In the genomic region with DNA sequence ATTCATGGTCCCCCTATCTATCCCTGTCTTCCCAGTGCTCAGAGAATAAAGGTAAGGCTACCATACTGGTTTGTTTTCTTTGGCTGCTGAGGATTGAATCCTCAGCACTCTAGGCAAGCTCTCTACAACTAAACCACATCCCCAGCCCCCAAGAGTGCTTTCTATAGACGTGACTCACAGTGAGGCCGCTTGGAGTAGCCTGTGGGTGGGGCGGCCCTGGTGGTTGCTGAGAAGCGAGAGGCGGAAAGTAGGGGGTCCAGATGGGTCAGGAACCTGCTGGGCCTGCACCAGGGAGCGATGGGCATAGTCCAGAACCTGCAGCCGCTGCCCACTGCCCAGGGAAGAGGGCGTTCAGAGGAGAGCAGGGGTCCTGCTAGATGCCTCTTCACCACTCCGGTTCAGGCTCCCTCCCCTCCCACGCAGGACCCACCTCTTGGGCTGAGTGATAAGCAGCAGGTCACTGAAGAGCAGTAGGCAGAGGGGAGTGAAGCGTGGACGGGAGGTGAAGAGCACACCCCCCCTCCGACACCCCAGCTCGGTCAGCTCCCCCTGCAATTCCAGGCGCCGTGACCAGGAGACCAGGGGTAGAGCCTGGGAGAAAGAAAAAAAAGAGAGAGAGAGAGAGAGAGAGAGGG, we compare ENCODE assay signal across 8 mouse cellular contexts. TPM values are rescaled to one million over a fixed set of nuclear protein-coding genes. Genes with fewer than 3 reads are reported as not detected.
DNase-seq lines count a peak whose midpoint lies in the region; ATAC-seq lines count a peak whose summit lies in the region.

No protein-coding gene starts in this region.

- H3K4me3 ChIP-seq in embryonic facial prominence, embryonic 12.5 days: peak overlapping the region; percentile 15
- peak overlapping the region; percentile 17 for H3K4me3 ChIP-seq in intestine, embryonic 15.5 days (replicated peaks)

- peaks cover 7% of the 10 kb centered on the region; the same call in 1 of the 2 replicates for H3K4me1 ChIP-seq in embryonic facial prominence, embryonic 12.5 days
- H3K4me1 ChIP-seq in intestine, embryonic 15.5 days (replicated peaks): 0 out of 2 replicates have a peak, but pooled peaks cover 6% of the 10 kb centered on the region

- peak; percentile 11 for DNase-seq in kidney, postnatal 10 days
- no peak for DNase-seq in kidney, postnatal 14 days
- peak; percentile 77 for DNase-seq in right cerebral cortex, adult 18-20 months
- DNase-seq in adrenal gland, adult 8-10 months: no peak
- no peak for DNase-seq in gastrocnemius, postnatal 14 days

- no peak overlapping the region for H3K27ac ChIP-seq in embryonic facial prominence, embryonic 12.5 days
- no peak overlapping the region for H3K27ac ChIP-seq in intestine, embryonic 15.5 days

- H3K4me2 ChIP-seq in embryonic facial prominence, embryonic 12.5 days (replicated peaks): peak overlapping the region; percentile 35
- peak overlapping the region; percentile 41 for H3K4me2 ChIP-seq in intestine, embryonic 15.5 days (replicated peaks)

- ATAC-seq in embryonic facial prominence, embryonic 12.5 days (ENCODE audit: insufficient number of reproducible peaks, insufficient read depth, low FRiP score, low TSS enrichment): no peak
- peak; percentile 39; the same call in 1 of the 2 replicates for ATAC-seq in intestine, embryonic 15.5 days
- no peak for ATAC-seq in CD4-positive, CD25-positive, alpha-beta regulatory T cell, adult 4 months

- intact Hi-C loops in gastrocnemius, postnatal 14 days (cut with DNase I; ENCODE audit: low total_unique reads): no loop called here

- peak overlapping the region; percentile 29; the same call in 1 of the 2 replicates for H3K9ac ChIP-seq in embryonic facial prominence, embryonic 12.5 days
- H3K9ac ChIP-seq in intestine, embryonic 15.5 days: no peak overlapping the region

- WGBS in embryonic facial prominence, embryonic 12.5 days: 13% methylated on average over 16 of the region's 16 CpGs
- 17% methylated on average over 14 of the region's 16 CpGs for WGBS in intestine, embryonic 15.5 days

- peaks cover 20% of the 10 kb centered on the region for H3K27me3 ChIP-seq in embryonic facial prominence, embryonic 12.5 days
- peaks cover 5% of the 10 kb centered on the region for H3K27me3 ChIP-seq in intestine, embryonic 15.5 days (replicated peaks)

- H3K9me3 ChIP-seq in embryonic facial prominence, embryonic 12.5 days: no peaks in the 10 kb centered on the region
- no peaks in the 10 kb centered on the region for H3K9me3 ChIP-seq in intestine, embryonic 15.5 days

- H3K36me3 ChIP-seq in embryonic facial prominence, embryonic 12.5 days: no peaks in the 10 kb centered on the region
- H3K36me3 ChIP-seq in intestine, embryonic 15.5 days: no peaks in the 10 kb centered on the region

RNA-seq across cellular contexts. Expression of a gene that starts 10.4 kb away (rescaled TPM):
- 8.1 and 8.5 TPM in 2 replicates for polyA plus RNA-seq in embryonic facial prominence, embryonic 12.5 days (2016; fragmentation: Nextera tagmentation; extraction: Ambion mirVana)
- 8.1 and 8.6 TPM in 2 replicates for polyA plus RNA-seq in intestine, embryonic 15.5 days (2015; fragmentation: Nextera tagmentation; extraction: Ambion mirVana)
- 10 to 100 TPM; 15.5 to 32.7 (median 24.5) TPM for total RNA-seq in adrenal gland, adult 8-10 months (2022)
- under 1 TPM; 0.16 to 0.19 TPM for polyA plus RNA-seq in CD4-positive, CD25-positive, alpha-beta regulatory T cell, adult 4 months (2017; shearing (Covaris generic))
- total RNA-seq in gastrocnemius, postnatal 14 days (2021): 10 to 100 TPM; 10.7 to 13.8 TPM

RNA-seq across cellular contexts. Expression of a gene that starts 20.0 kb away (rescaled TPM):
- polyA plus RNA-seq in embryonic facial prominence, embryonic 12.5 days (2016; fragmentation: Nextera tagmentation; extraction: Ambion mirVana): not detected in 2 replicates
- not detected in 2 replicates for polyA plus RNA-seq in intestine, embryonic 15.5 days (2015; fragmentation: Nextera tagmentation; extraction: Ambion mirVana)
- 1 to 10 TPM in 1 of 4 experiments, under 1 TPM in 2, not detected in 1; 0.35 to 1.7 (median 0.78) TPM for total RNA-seq in adrenal gland, adult 8-10 months (2022)
- polyA plus RNA-seq in CD4-positive, CD25-positive, alpha-beta regulatory T cell, adult 4 months (2017; shearing (Covaris generic)): not detected
- total RNA-seq in gastrocnemius, postnatal 14 days (2021): not detected

RNA-seq across cellular contexts. Expression of a gene that starts 21.0 kb away (rescaled TPM):
- 2.6 and 4.1 TPM in 2 replicates for polyA plus RNA-seq in embryonic facial prominence, embryonic 12.5 days (2016; fragmentation: Nextera tagmentation; extraction: Ambion mirVana)
- polyA plus RNA-seq in intestine, embryonic 15.5 days (2015; fragmentation: Nextera tagmentation; extraction: Ambion mirVana): 2.7 and 2.8 TPM in 2 replicates
- 10 to 100 TPM; 14.7 to 35.0 (median 28.1) TPM for total RNA-seq in adrenal gland, adult 8-10 months (2022)
- 10 to 100 TPM in 1 of 2 experiments, 1 to 10 TPM in 1; 5.0 to 10.7 TPM for polyA plus RNA-seq in CD4-positive, CD25-positive, alpha-beta regulatory T cell, adult 4 months (2017; shearing (Covaris generic))
- total RNA-seq in gastrocnemius, postnatal 14 days (2021): 1 to 10 TPM; 4.3 to 5.7 TPM

RNA-seq across cellular contexts. Expression of a gene that starts 28.1 kb away (rescaled TPM):
- 59.3 and 64.2 TPM in 2 replicates for polyA plus RNA-seq in embryonic facial prominence, embryonic 12.5 days (2016; fragmentation: Nextera tagmentation; extraction: Ambion mirVana)
- 61.4 and 62.2 TPM in 2 replicates for polyA plus RNA-seq in intestine, embryonic 15.5 days (2015; fragmentation: Nextera tagmentation; extraction: Ambion mirVana)
- 10 to 100 TPM; 21.0 to 27.9 (median 23.6) TPM for total RNA-seq in adrenal gland, adult 8-10 months (2022)
- polyA plus RNA-seq in CD4-positive, CD25-positive, alpha-beta regulatory T cell, adult 4 months (2017; shearing (Covaris generic)): 10 to 100 TPM; 36.9 to 71.7 TPM
- total RNA-seq in gastrocnemius, postnatal 14 days (2021): 10 to 100 TPM; 54.2 to 57.7 TPM

RNA-seq across cellular contexts. Expression of a gene that starts 45.5 kb away (rescaled TPM):
- polyA plus RNA-seq in embryonic facial prominence, embryonic 12.5 days (2016; fragmentation: Nextera tagmentation; extraction: Ambion mirVana): 915 and 939 TPM in 2 replicates
- polyA plus RNA-seq in intestine, embryonic 15.5 days (2015; fragmentation: Nextera tagmentation; extraction: Ambion mirVana): 1,017 and 1,034 TPM in 2 replicates
- total RNA-seq in adrenal gland, adult 8-10 months (2022): 1,000 to 10,000 TPM; 1,214 to 1,402 (median 1,307) TPM
- polyA plus RNA-seq in CD4-positive, CD25-positive, alpha-beta regulatory T cell, adult 4 months (2017; shearing (Covaris generic)): 1,000 to 10,000 TPM; 1,826 to 2,291 TPM
- 100 to 1,000 TPM; 791 to 878 TPM for total RNA-seq in gastrocnemius, postnatal 14 days (2021)

Comparison
In these comparisons a context has a peak if more than half of its experiments do, and no peak if none do; other contexts are left out.
1. DNase-seq: peak in kidney, postnatal 10 days (single experiment) and right cerebral cortex, adult 18-20 months (single experiment); none in kidney, postnatal 14 days (single experiment), adrenal gland, adult 8-10 months (single experiment) and gastrocnemius, postnatal 14 days (single experiment).